Mouse (Mus musculus) liver, embryonic 11.5 days (tissue): Measurements from ENCODE around the gene Rnf225. TPM values are rescaled to one million over a fixed set of nuclear protein-coding genes. Genes with fewer than 3 reads are reported as not detected.

Experiments used
- polyA plus RNA-seq: library from polyadenylated mRNA; unstranded; fragments of >200 nt; fragmentation: Nextera tagmentation; extraction: Ambion mirVana; gene quantifications from 2 replicates; pipeline ENCODE4 v1.2.1, GENCODE M21; 2014

Rnf225 gene
- polyA plus RNA-seq, 1 experiment from 2014 or later, result 0.38 TPM

Other genes with a start within 250 kb of the Rnf225 start
- gene Vmn2r55, start 242.4 kb upstream of the Rnf225 start, polyA plus RNA-seq, result not detected in 2 replicates
- not detected in 2 replicates for gene Vmn2r56, start 192.4 kb upstream of the Rnf225 start, polyA plus RNA-seq
- 4.4 and 5.1 TPM in 2 replicates for gene Zscan18, start 123.8 kb upstream of the Rnf225 start, polyA plus RNA-seq
- 7.9 and 9.8 TPM in 2 replicates for gene Zfp329, start 108.6 kb upstream of the Rnf225 start, polyA plus RNA-seq
- gene Zfp110, start 92.7 kb upstream of the Rnf225 start, polyA plus RNA-seq, result 27.5 and 27.9 TPM in 2 replicates
- 2.2 and 2.4 TPM in 2 replicates for gene Zfp128, start 46.2 kb upstream of the Rnf225 start, polyA plus RNA-seq
- 14.4 and 16.4 TPM in 2 replicates for gene Zscan22, start 29.6 kb upstream of the Rnf225 start, polyA plus RNA-seq
- gene Rps5, start 5.1 kb upstream of the Rnf225 start, polyA plus RNA-seq, result 1,276 and 1,341 TPM in 2 replicates
- 6.6 and 7.7 TPM in 2 replicates for gene Zfp324, start 38.4 kb downstream of the Rnf225 start, polyA plus RNA-seq
- gene Zfp446, start 50.4 kb downstream of the Rnf225 start, polyA plus RNA-seq, result 6.9 and 7.0 TPM in 2 replicates
- 0.52 and 1.1 TPM in 2 replicates for gene Slc27a5, start 70.8 kb downstream of the Rnf225 start, polyA plus RNA-seq
- 339 and 346 TPM in 2 replicates for gene Trim28, start 71.7 kb downstream of the Rnf225 start, polyA plus RNA-seq
- gene Zbtb45, start 82.6 kb downstream of the Rnf225 start, polyA plus RNA-seq, result 27.5 and 27.9 TPM in 2 replicates
- gene Chmp2a, start 107.4 kb downstream of the Rnf225 start, polyA plus RNA-seq, result 134 and 142 TPM in 2 replicates
- 178 and 183 TPM in 2 replicates for gene Ube2m, start 110.9 kb downstream of the Rnf225 start, polyA plus RNA-seq
- gene Mzf1, start 127.3 kb downstream of the Rnf225 start, polyA plus RNA-seq, result 1.6 and 1.9 TPM in 2 replicates
- gene Vmn1r85, start 167.8 kb downstream of the Rnf225 start, polyA plus RNA-seq, result not detected in 2 replicates
- gene Vmn1r86, start 192.5 kb downstream of the Rnf225 start, polyA plus RNA-seq, result not detected in 2 replicates
- not detected in 2 replicates for gene Vmn1r87, start 212.7 kb downstream of the Rnf225 start, polyA plus RNA-seq
- 0.03 TPM in 1 of 2 replicates, not detected in the other for gene Vmn1r88, start 232.2 kb downstream of the Rnf225 start, polyA plus RNA-seq